Mouse (Mus musculus): Measurements from ENCODE around the gene Ccdc174. TPM values are rescaled to one million over a fixed set of nuclear protein-coding genes. Genes with fewer than 3 reads are reported as not detected.
"Not testable (repeated sequence)": the region's sequence is repeated elsewhere in the genome, so short reads cannot be mapped to it uniquely, and the experiment has no call there.

The Ccdc174 gene
- polyA plus RNA-seq, 1 experiment from 2014 or later = 10.1 TPM

DNA sequence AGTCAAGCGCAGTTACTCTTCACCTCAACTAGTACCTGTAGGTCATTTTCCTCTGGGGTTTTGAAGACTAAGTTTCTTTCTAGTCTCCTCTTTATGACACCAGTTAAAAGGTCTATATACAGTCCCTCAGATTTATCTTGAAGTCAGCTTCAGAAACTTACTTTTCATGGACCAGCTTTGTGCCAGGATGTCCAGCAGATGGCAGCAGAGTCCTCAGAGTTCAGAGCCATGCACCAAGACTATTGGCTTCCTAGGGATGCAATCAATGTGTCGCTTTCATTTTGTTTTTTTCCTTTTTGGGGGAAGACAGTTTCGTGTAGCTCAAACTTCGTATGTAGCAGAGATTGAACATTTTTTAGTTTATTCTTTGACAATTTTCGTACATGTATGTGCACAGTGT lies 23.7 kb downstream of the Ccdc174 start:
- H3K4me1 ChIP-seq (ENCODE audit: control insufficient read depth, low read depth, low read length) = no peaks in the 10 kb centered on the region
- 28% methylated on average over 5 of the region's 5 CpGs for WGBS (ENCODE audit: insufficient replicate concordance)
- H3K9ac ChIP-seq (ENCODE audit: low read depth, low read length) = no peak overlapping the region
- peaks cover 26% of the 10 kb centered on the region for H3K36me3 ChIP-seq (ENCODE audit: control insufficient read depth, insufficient read depth)
- H3K9me3 ChIP-seq (replicated peaks; ENCODE audit: control insufficient read depth, low read length) = no peaks in the 10 kb centered on the region
- H3K27me3 ChIP-seq (ENCODE audit: control insufficient read depth, insufficient read depth, low read depth, low read length) = no peaks in the 10 kb centered on the region
- no peak overlapping the region for H3K4me3 ChIP-seq (ENCODE audit: low read depth, low read length)
- no peak overlapping the region for H3K27ac ChIP-seq (ENCODE audit: low read length)
- H3K4me2 ChIP-seq (ENCODE audit: low read depth, low read length) = no peak overlapping the region
- no peak for ATAC-seq (ENCODE audit: low read depth)

DNA sequence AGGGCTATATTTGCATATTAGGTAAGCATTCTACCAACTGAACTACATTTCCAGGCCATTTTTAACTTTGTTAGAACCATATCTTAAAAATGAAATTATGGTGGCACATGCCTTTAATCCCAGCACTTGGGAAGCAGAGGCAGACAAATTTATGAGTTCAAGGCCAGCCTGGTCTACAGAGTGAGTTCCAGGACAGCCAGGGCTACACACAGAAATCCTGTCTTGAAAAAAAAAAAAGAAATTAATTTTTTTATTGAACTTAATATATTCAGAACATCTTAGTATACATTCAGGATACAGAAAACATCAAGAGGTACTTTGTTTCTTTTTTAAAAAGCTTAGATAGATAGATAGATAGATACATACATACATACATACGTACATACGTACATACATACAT lies 24.7 kb downstream of the Ccdc174 start, which contains the start of gene 4930590J08Rik:
Gene 4930590J08Rik (plus strand): TSS at position 301 of the 400 bp plus-strand sequence.
- not testable (repeated sequence) for H3K4me3 ChIP-seq (ENCODE audit: low read depth, low read length); H3K27me3 ChIP-seq (ENCODE audit: control insufficient read depth, insufficient read depth, low read depth, low read length); H3K27ac ChIP-seq (ENCODE audit: low read length); ATAC-seq (ENCODE audit: low read depth); H3K9me3 ChIP-seq (replicated peaks; ENCODE audit: control insufficient read depth, low read length); H3K4me1 ChIP-seq (ENCODE audit: control insufficient read depth, low read depth, low read length); H3K9ac ChIP-seq (ENCODE audit: low read depth, low read length); H3K4me2 ChIP-seq (ENCODE audit: low read depth, low read length)
- peaks cover 20% of the 10 kb centered on the region for H3K36me3 ChIP-seq (ENCODE audit: control insufficient read depth, insufficient read depth)
- WGBS (ENCODE audit: insufficient replicate concordance) = 90% methylated on average over 2 of the region's 2 CpGs

DNA sequence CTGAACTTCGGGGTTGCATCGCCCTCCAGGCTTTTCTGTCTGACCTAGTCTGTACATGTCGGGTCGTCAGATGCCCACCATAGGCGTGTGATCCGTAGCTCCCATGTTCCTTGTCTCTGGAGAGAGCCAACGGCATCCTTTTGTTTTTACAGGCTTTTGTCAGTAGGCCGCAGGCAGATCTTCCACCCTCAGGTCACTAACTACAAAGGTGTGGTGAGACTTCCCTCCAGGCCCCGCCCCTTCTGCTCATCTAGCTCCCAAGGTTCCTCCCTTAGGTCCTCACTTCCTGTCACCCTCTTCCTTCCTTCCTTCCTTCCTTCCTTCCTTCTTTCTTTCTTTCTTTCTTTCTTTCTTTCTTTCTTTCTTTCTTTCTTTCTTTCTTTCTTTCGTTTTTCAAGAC lies 36.2 kb downstream of the Ccdc174 start:
- Histone ChIP-seq H3K4me3 (ENCODE audit: low read depth, low read length) (no peak overlapping the region), H3K27me3 (ENCODE audit: control insufficient read depth, insufficient read depth, low read depth, low read length) (no peaks in the 10 kb centered on the region), H3K9me3 (replicated peaks; ENCODE audit: control insufficient read depth, low read length) (no peaks in the 10 kb centered on the region), H3K4me1 (ENCODE audit: control insufficient read depth, low read depth, low read length) (no peaks in the 10 kb centered on the region), H3K4me2 (ENCODE audit: low read depth, low read length) (no peak overlapping the region), H3K9ac (ENCODE audit: low read depth, low read length) (no peak overlapping the region), H3K36me3 (ENCODE audit: control insufficient read depth, insufficient read depth) (no peaks in the 10 kb centered on the region), H3K27ac (ENCODE audit: low read length) (no peak overlapping the region)
- WGBS (ENCODE audit: insufficient replicate concordance) = 71% methylated on average over 10 of the region's 10 CpGs
- no peak for ATAC-seq (ENCODE audit: low read depth)

DNA sequence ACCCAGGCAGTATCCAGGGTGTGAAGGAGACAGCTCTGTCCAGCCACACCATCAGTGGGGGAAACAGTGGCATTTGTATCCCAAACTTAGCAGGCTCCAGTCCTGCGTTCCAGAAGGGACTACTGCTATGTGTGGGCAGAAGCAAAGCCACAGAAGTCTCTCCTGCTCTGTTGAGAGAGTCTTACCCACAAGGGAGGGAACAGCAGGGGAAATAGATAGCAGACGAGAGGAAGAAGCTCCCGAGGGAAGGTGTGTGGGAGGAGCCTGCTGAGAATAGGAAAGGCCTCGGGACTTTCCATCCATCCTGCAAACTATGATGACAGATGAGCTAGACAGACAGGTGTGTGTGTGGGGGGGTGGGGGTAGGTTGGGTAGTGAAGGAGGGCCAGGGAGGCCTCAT lies 39.4 kb downstream of the Ccdc174 start:
- Histone ChIP-seq H3K4me1 (ENCODE audit: control insufficient read depth, low read depth, low read length) (no peaks in the 10 kb centered on the region), H3K4me2 (ENCODE audit: low read depth, low read length) (no peak overlapping the region), H3K36me3 (ENCODE audit: control insufficient read depth, insufficient read depth) (no peaks in the 10 kb centered on the region), H3K27ac (ENCODE audit: low read length) (no peak overlapping the region), H3K9ac (ENCODE audit: low read depth, low read length) (no peak overlapping the region), H3K9me3 (replicated peaks; ENCODE audit: control insufficient read depth, low read length) (no peaks in the 10 kb centered on the region), H3K4me3 (ENCODE audit: low read depth, low read length) (no peak overlapping the region), H3K27me3 (ENCODE audit: control insufficient read depth, insufficient read depth, low read depth, low read length) (no peaks in the 10 kb centered on the region)
- 20% methylated on average over 4 of the region's 4 CpGs for WGBS (ENCODE audit: insufficient replicate concordance)
- ATAC-seq (ENCODE audit: low read depth) = no peak

DNA sequence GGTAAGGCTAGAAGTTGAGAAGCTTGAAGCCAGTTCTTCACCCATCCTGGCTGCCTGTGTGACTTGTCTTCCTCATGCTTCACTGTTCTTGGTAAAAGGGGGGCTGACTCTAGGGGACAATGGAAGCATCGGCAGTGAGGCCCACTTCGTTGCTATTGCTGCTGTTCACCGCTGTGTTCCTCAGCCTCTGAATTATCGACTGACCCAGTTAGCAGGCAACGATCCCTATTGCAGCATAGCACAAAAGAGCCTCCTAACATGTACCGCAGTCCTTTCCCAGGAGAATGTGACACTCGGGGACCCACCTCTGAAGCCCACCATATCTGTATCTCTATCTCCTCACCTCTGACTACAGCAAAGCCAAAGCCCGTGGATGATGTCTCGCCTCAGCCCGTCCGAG lies 39.9 kb downstream of the Ccdc174 start:
- Histone ChIP-seq H3K4me2 (ENCODE audit: low read depth, low read length) (no peak overlapping the region), H3K27me3 (ENCODE audit: control insufficient read depth, insufficient read depth, low read depth, low read length) (no peaks in the 10 kb centered on the region), H3K9ac (ENCODE audit: low read depth, low read length) (no peak overlapping the region), H3K9me3 (replicated peaks; ENCODE audit: control insufficient read depth, low read length) (no peaks in the 10 kb centered on the region), H3K36me3 (ENCODE audit: control insufficient read depth, insufficient read depth) (no peaks in the 10 kb centered on the region), H3K4me1 (ENCODE audit: control insufficient read depth, low read depth, low read length) (no peaks in the 10 kb centered on the region), H3K4me3 (ENCODE audit: low read depth, low read length) (no peak overlapping the region), H3K27ac (ENCODE audit: low read length) (no peak overlapping the region)
- 75% methylated on average over 11 of the region's 11 CpGs for WGBS (ENCODE audit: insufficient replicate concordance)
- ATAC-seq (ENCODE audit: low read depth) = no peak

DNA sequence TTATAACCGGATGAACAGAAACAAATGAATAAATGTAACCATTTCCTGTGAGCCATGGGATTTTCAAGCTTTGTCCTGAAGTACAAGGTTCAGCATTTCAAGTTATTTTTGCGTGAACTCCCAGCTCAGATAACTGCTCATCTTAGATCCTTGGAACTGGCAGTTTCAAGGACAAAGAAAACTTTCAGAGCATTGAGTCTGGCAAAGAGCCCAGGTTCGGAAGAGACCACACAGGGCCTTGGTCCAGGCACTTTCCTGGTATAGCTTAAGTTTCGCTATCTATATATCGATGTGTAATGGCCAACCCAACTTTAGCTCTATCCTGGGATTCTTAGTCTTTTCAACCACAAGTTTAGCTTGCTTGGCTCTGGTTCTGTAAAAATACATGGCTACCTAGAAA lies 53.4 kb downstream of the Ccdc174 start:
- no peak for ATAC-seq (ENCODE audit: low read depth)
- 62% methylated on average over 5 of the region's 5 CpGs for WGBS (ENCODE audit: insufficient replicate concordance)

DNA sequence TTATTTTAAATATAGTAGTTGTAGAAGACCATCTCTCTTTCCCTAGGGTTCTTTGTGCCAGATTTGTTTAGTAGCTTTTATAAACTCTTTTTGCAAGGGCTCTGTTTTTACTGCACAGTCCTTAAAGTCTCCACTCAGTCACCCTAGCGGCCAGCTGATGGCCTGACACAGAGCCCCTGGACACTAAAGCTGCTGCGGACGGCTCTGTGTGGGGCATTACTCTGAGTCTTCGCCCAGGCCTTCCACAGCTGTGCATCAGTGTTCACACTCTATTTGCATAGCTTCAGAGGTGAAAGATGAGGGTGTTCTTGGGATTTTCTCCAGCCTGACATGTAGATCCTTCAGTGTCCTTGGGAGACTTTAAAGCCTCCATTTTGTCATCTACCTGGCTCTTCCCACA lies 60.6 kb downstream of the Ccdc174 start:
- 48% methylated on average over 4 of the region's 4 CpGs for WGBS (ENCODE audit: insufficient replicate concordance)

More for the DNA sequence above, 53.4 kb downstream of the Ccdc174 start:
- H3K27me3 ChIP-seq (ENCODE audit: control insufficient read depth, insufficient read depth, low read depth, low read length) = no peaks in the 10 kb centered on the region
- H3K4me3 ChIP-seq (ENCODE audit: low read depth, low read length) = no peak overlapping the region
- H3K27ac ChIP-seq (ENCODE audit: low read length) = no peak overlapping the region
- H3K9ac ChIP-seq (ENCODE audit: low read depth, low read length) = no peak overlapping the region
- no peaks in the 10 kb centered on the region for H3K9me3 ChIP-seq (replicated peaks; ENCODE audit: control insufficient read depth, low read length)
- no peak overlapping the region for H3K4me2 ChIP-seq (ENCODE audit: low read depth, low read length)
- no peaks in the 10 kb centered on the region for H3K4me1 ChIP-seq (ENCODE audit: control insufficient read depth, low read depth, low read length)
- no peaks in the 10 kb centered on the region for H3K36me3 ChIP-seq (ENCODE audit: control insufficient read depth, insufficient read depth)

DNA sequence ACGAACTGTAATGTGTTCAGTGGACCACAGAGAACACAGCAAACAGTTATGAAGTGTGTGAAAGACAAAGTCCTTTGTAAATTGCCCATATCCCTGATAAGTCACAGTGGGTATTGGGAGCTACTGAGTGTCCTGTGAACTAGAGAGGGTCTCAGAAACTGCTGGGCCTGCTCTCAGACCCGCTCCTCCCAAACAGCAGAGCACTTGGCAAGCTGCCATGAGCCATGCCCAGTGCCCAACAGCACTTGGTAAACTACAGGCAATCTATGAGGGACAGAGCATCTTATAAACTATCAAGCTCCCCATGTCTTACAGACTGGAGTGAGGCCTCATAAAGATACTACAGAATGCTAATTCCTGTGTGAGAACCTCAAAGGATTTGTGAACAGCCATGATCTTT lies 70.6 kb downstream of the Ccdc174 start:
- ATAC-seq (ENCODE audit: low read depth) = no peak
- WGBS (ENCODE audit: insufficient replicate concordance) = 48% methylated on average over 2 of the region's 2 CpGs
- H3K9ac ChIP-seq (ENCODE audit: low read depth, low read length) = no peak overlapping the region

More for the DNA sequence above, 60.6 kb downstream of the Ccdc174 start:
- Histone ChIP-seq H3K27me3 (ENCODE audit: control insufficient read depth, insufficient read depth, low read depth, low read length) (no peaks in the 10 kb centered on the region), H3K9ac (ENCODE audit: low read depth, low read length) (no peak overlapping the region), H3K27ac (ENCODE audit: low read length) (no peak overlapping the region), H3K36me3 (ENCODE audit: control insufficient read depth, insufficient read depth) (no peaks in the 10 kb centered on the region), H3K9me3 (replicated peaks; ENCODE audit: control insufficient read depth, low read length) (no peaks in the 10 kb centered on the region), H3K4me2 (ENCODE audit: low read depth, low read length) (no peak overlapping the region), H3K4me3 (ENCODE audit: low read depth, low read length) (no peak overlapping the region), H3K4me1 (ENCODE audit: control insufficient read depth, low read depth, low read length) (no peaks in the 10 kb centered on the region)
- ATAC-seq (ENCODE audit: low read depth) = no peak

More for the DNA sequence above, 70.6 kb downstream of the Ccdc174 start:
- Histone ChIP-seq H3K9me3 (replicated peaks; ENCODE audit: control insufficient read depth, low read length) (no peaks in the 10 kb centered on the region), H3K27ac (ENCODE audit: low read length) (no peak overlapping the region), H3K27me3 (ENCODE audit: control insufficient read depth, insufficient read depth, low read depth, low read length) (no peaks in the 10 kb centered on the region; the same call in 1 of the 2 replicates), H3K4me3 (ENCODE audit: low read depth, low read length) (no peak overlapping the region), H3K4me2 (ENCODE audit: low read depth, low read length) (no peak overlapping the region), H3K36me3 (ENCODE audit: control insufficient read depth, insufficient read depth) (no peaks in the 10 kb centered on the region), H3K4me1 (ENCODE audit: control insufficient read depth, low read depth, low read length) (no peaks in the 10 kb centered on the region)

Data from liver, embryonic 16.5 days (tissue).